Mouse (Mus musculus) midbrain, embryonic 11.5 days (tissue): ENCODE results near the gene Usp32. TPM values are rescaled to one million over a fixed set of nuclear protein-coding genes. Genes with fewer than 3 reads are reported as not detected.
A peak's percentile ranks its signal among the peaks of the same experiment; 100 is the strongest.

ENCODE experiments used
- ATAC-seq: fragments of 200-750 bp; cut with Nextera tagmentation; 2 replicates; pipeline ENCODE4 v1.8.0; 2017; ENCODE audit warnings: moderate TSS enrichment, moderate library complexity; ENCODE audit not compliant: low FRiP score
- DNase-seq: peaks from one replicate; pipeline ENCODE4 v3.0.0; 2015; ENCODE audit warnings: low spot score; ENCODE audit errors: missing footprints
- H3K27ac ChIP-seq: fragments of 300-500 bp; sonication (generic); 2 replicates; pipeline ENCODE4 v1.5.1; 2014; ENCODE audit warnings: low read depth, low read length
- H3K27me3 ChIP-seq: fragments of 300-500 bp; sonication (generic); 2 replicates; pipeline ENCODE4 v1.6.1; 2014; ENCODE audit warnings: mild to moderate bottlenecking, low read length, moderate library complexity, mixed read lengths; ENCODE audit not compliant: control insufficient read depth, insufficient read depth
- H3K36me3 ChIP-seq: fragments of 300-500 bp; sonication (generic); 2 replicates; pipeline ENCODE4 v1.6.1; 2014; ENCODE audit warnings: mild to moderate bottlenecking, low read length, moderate library complexity, mixed read lengths; ENCODE audit not compliant: control insufficient read depth, insufficient read depth
- H3K4me1 ChIP-seq: fragments of 300-500 bp; sonication (generic); 2 replicates; pipeline ENCODE4 v1.6.1; 2014; ENCODE audit warnings: low read length; ENCODE audit not compliant: control insufficient read depth, insufficient read depth
- H3K4me2 ChIP-seq: fragments of 300-500 bp; sonication (generic); 2 replicates; pipeline ENCODE4 v1.6.1; 2014; ENCODE audit warnings: mild to moderate bottlenecking, moderate library complexity
- H3K4me3 ChIP-seq: fragments of 300-500 bp; sonication (generic); 2 replicates; pipeline ENCODE4 v1.5.1; 2014; ENCODE audit warnings: low read depth, low read length
- H3K9ac ChIP-seq: fragments of 300-500 bp; sonication (generic); 2 replicates; pipeline ENCODE4 v1.6.1; 2014; ENCODE audit warnings: low read length
- H3K9me3 ChIP-seq: fragments of 300-500 bp; sonication (generic); 2 replicates; pipeline ENCODE4 v1.6.1; 2016; ENCODE audit warnings: low read length; ENCODE audit not compliant: control insufficient read depth
- WGBS: fragments of 180-500 bp; shearing (Covaris S2); extraction: QIAGEN DNeasy Blood & Tissue Kit; methylation state at CpG from one replicate; pipeline ENCODE4 v1.1.7; 2014; 5-methylcytosine and 5-hydroxymethylcytosine counted together
- polyA plus RNA-seq: library from polyadenylated mRNA; unstranded; fragments of >200 nt; fragmentation: Nextera tagmentation; extraction: Ambion mirVana; gene quantifications from 2 replicates; pipeline ENCODE4 v1.2.1, GENCODE M21; 2014

Gene Usp32
- polyA plus RNA-seq, 1 experiment from 2014 or later: 8.1 TPM

GRCm38 (mm10) chr11:84977385-84977952 lies 162.5 kb downstream of the Usp32 start:
- H3K36me3 ChIP-seq: no peaks in the 10 kb centered on the region

GRCm38 (mm10) chr11:84976706-84977105 lies 163.3 kb downstream of the Usp32 start:
- Histone ChIP-seq H3K4me3 (no peak overlapping the region), H3K27me3 (no peaks in the 10 kb centered on the region), H3K27ac (no peak overlapping the region), H3K9me3 (no peaks in the 10 kb centered on the region), H3K4me2 (no peak overlapping the region), H3K9ac (no peak overlapping the region), H3K36me3 (no peaks in the 10 kb centered on the region), H3K4me1 (no peaks in the 10 kb centered on the region)
- 83% methylated on average over 3 of the region's 3 CpGs for WGBS
- peak; percentile 57 for DNase-seq
- ATAC-seq: no peak

More at GRCm38 (mm10) chr11:84977385-84977952, 162.5 kb downstream of the Usp32 start:
- H3K27ac ChIP-seq: no peak overlapping the region
- no peaks in the 10 kb centered on the region for H3K27me3 ChIP-seq
- no peak overlapping the region for H3K9ac ChIP-seq
- H3K4me1 ChIP-seq: no peaks in the 10 kb centered on the region
- no peak overlapping the region for H3K4me3 ChIP-seq
- DNase-seq: no peak
- H3K4me2 ChIP-seq: no peak overlapping the region
- no peaks in the 10 kb centered on the region for H3K9me3 ChIP-seq
- WGBS: 87% methylated on average over 3 of the region's 3 CpGs
- no peak for ATAC-seq

- H3K4me1 ChIP-seq: peaks cover 4% of the 10 kb centered on the region; the same call in 1 of the 2 replicates
- no peak overlapping the region for H3K27ac ChIP-seq
- H3K9me3 ChIP-seq: no peaks in the 10 kb centered on the region
- no peak overlapping the region for H3K4me3 ChIP-seq
- ATAC-seq (no peak), DNase-seq (peak; percentile 6)
- H3K36me3 ChIP-seq: no peaks in the 10 kb centered on the region
- no peak overlapping the region for H3K4me2 ChIP-seq
- 66% methylated on average over 7 of the region's 7 CpGs for WGBS
- H3K27me3 ChIP-seq: no peaks in the 10 kb centered on the region
- H3K9ac ChIP-seq: no peak overlapping the region
Measured at GRCm38 (mm10) chr11:84974582-84974981, 165.4 kb downstream of the Usp32 start.

- Histone ChIP-seq H3K27ac (no peak overlapping the region), H3K36me3 (no peaks in the 10 kb centered on the region), H3K4me3 (no peak overlapping the region), H3K27me3 (no peaks in the 10 kb centered on the region), H3K4me1 (peaks cover 4% of the 10 kb centered on the region; the same call in 1 of the 2 replicates), H3K9ac (no peak overlapping the region), H3K4me2 (no peak overlapping the region), H3K9me3 (no peaks in the 10 kb centered on the region)
- ATAC-seq (no peak), DNase-seq (no peak)
- WGBS: 68% methylated on average over 5 of the region's 5 CpGs
Measured at GRCm38 (mm10) chr11:84973661-84974060, 166.3 kb downstream of the Usp32 start.

- Histone ChIP-seq H3K36me3 (no peaks in the 10 kb centered on the region), H3K4me1 (peaks cover 14% of the 10 kb centered on the region), H3K4me2 (no peak overlapping the region), H3K27me3 (no peaks in the 10 kb centered on the region), H3K9ac (no peak overlapping the region), H3K9me3 (no peaks in the 10 kb centered on the region), H3K4me3 (no peak overlapping the region), H3K27ac (no peak overlapping the region)
- peak; percentile 76 for DNase-seq
- 87% methylated on average over 3 of the region's 3 CpGs for WGBS
- ATAC-seq: no peak
Measured at GRCm38 (mm10) chr11:84972067-84972466, 167.9 kb downstream of the Usp32 start.

GRCm38 (mm10) chr11:84968775-84969174 lies 171.2 kb downstream of the Usp32 start:
- Histone ChIP-seq H3K4me2 (no peak overlapping the region), H3K4me3 (no peak overlapping the region), H3K9ac (no peak overlapping the region), H3K27ac (no peak overlapping the region), H3K4me1 (peaks cover 19% of the 10 kb centered on the region), H3K27me3 (no peaks in the 10 kb centered on the region), H3K36me3 (no peaks in the 10 kb centered on the region), H3K9me3 (no peaks in the 10 kb centered on the region)
- WGBS: 67% methylated on average over 6 of the region's 6 CpGs
- DNase-seq: no peak
- no peak for ATAC-seq

- Histone ChIP-seq H3K27me3 (no peaks in the 10 kb centered on the region), H3K27ac (no peak overlapping the region), H3K4me2 (no peak overlapping the region), H3K4me3 (no peak overlapping the region), H3K36me3 (no peaks in the 10 kb centered on the region), H3K4me1 (peaks cover 19% of the 10 kb centered on the region), H3K9ac (no peak overlapping the region), H3K9me3 (no peaks in the 10 kb centered on the region)
- ATAC-seq: no peak
- WGBS: 80% methylated on average over 4 of the region's 4 CpGs
- DNase-seq: no peak
Measured at GRCm38 (mm10) chr11:84968309-84968708, 171.7 kb downstream of the Usp32 start.

- Histone ChIP-seq H3K4me3 (no peak overlapping the region), H3K4me2 (no peak overlapping the region), H3K27ac (peak overlapping the region; percentile 51; the same call in 1 of the 2 replicates), H3K27me3 (no peaks in the 10 kb centered on the region), H3K9me3 (no peaks in the 10 kb centered on the region), H3K9ac (no peak overlapping the region), H3K36me3 (no peaks in the 10 kb centered on the region), H3K4me1 (peaks cover 19% of the 10 kb centered on the region)
- DNase-seq: peak; percentile 97
- WGBS: 12% methylated on average over 5 of the region's 5 CpGs
- peak; percentile 85 for ATAC-seq
Measured at GRCm38 (mm10) chr11:84967113-84967512, 172.8 kb downstream of the Usp32 start.

GRCm38 (mm10) chr11:84966696-84967095 lies 173.3 kb downstream of the Usp32 start:
- H3K27me3 ChIP-seq: no peaks in the 10 kb centered on the region
- DNase-seq (no peak), ATAC-seq (peak; percentile 57)

More at GRCm38 (mm10) chr11:84966696-84967095, 173.3 kb downstream of the Usp32 start:
- Histone ChIP-seq H3K4me2 (no peak overlapping the region), H3K36me3 (no peaks in the 10 kb centered on the region), H3K9ac (no peak overlapping the region), H3K4me3 (no peak overlapping the region), H3K4me1 (peaks cover 19% of the 10 kb centered on the region), H3K9me3 (no peaks in the 10 kb centered on the region), H3K27ac (0 out of 2 replicates have a peak overlapping the region, but pooled peaks have one; percentile 51)
- WGBS: 53% methylated on average over 4 of the region's 4 CpGs
